Mouse (Mus musculus): Measurements from ENCODE around the gene Asic1.

DNA sequence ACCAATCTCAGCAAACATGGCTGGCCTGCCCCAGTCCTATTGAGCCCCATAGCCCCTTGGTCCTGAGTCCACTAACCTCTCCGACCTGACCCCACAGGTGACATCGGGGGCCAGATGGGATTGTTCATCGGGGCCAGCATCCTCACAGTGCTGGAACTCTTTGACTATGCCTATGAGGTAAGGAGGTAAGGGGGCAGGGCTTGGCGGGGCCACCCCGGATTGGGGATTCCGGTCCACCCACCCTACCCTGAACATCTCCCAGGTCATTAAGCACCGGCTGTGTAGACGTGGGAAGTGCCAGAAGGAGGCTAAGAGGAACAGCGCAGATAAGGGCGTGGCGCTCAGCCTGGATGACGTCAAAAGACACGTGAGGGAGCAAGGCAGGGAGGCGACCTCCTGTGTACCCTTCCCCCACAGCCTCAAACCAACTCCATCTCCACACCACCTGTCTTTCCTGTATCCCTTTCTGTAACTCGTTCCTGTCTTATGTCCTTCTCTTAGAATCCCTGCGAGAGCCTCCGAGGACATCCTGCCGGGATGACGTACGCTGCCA is 28.4 kb downstream of the Asic1 start:
- TF ChIP-seq TAL1 (IDR thresholded peaks at IDR 0.05; ENCODE audit: low read length) (no peak), CTCF (IDR thresholded peaks at IDR 0.05 in 2 of 3, conservative IDR thresholded peaks at IDR 0.05 in 1 of 3; ENCODE audit: control insufficient read depth in 1 of 3, insufficient read depth in 1 of 3, low read depth in 2 of 3, low read length in 3 of 3, poor library complexity in 1 of 3, severe bottlenecking in 1 of 3) (no peak), E2F4 (IDR thresholded peaks at IDR 0.05; ENCODE audit: borderline replicate concordance, low read depth, low read length) (no peak), EP300 (IDR thresholded peaks at IDR 0.05; ENCODE audit: low read depth in 1 of 2, low read length in 2 of 2) (peak in 1 of 2 experiments; percentile 11; a peak in 1 of 4 replicates), POLR2A (IDR thresholded peaks at IDR 0.05; ENCODE audit: control insufficient read depth in 1 of 2, insufficient read depth in 1 of 2, low read depth in 1 of 2, low read length in 2 of 2, poor library complexity in 1 of 2) (0 out of 4 replicates have a peak, but pooled peaks of 1 of the 2 experiments have one; percentile 16), MAZ (IDR thresholded peaks at IDR 0.05; ENCODE audit: low read depth, low read length) (no peak), RAD21 (IDR thresholded peaks at IDR 0.05; ENCODE audit: low read depth, low read length) (no peak), ZC3H11A (IDR thresholded peaks at IDR 0.05; ENCODE audit: low read depth, low read length) (no peak), MYB (IDR thresholded peaks at IDR 0.05; ENCODE audit: low read depth, low read length) (no peak), MXI1 (IDR thresholded peaks at IDR 0.05; ENCODE audit: low read depth, low read length) (0 out of 2 replicates have a peak, but pooled peaks have one; percentile 40), GATA1 (IDR thresholded peaks at IDR 0.05; ENCODE audit: low read depth, low read length) (no peak), ZNF384 (IDR thresholded peaks at IDR 0.05; ENCODE audit: low read depth, low read length) (no peak), POLR2AphosphoS5 (IDR thresholded peaks at IDR 0.05; ENCODE audit: borderline replicate concordance, low read depth, low read length) (no peak), USF2 (IDR thresholded peaks at IDR 0.05; ENCODE audit: borderline replicate concordance in 1 of 2, insufficient read depth in 1 of 2, low read depth in 1 of 2, low read length in 2 of 2) (peak in 1 of 2 experiments; percentile 62; a peak in 1 of 4 replicates)

Data from MEL (cell line).